Mouse (Mus musculus) MEL (cell line): ENCODE results near the gene Cacna1s. TPM values are rescaled to one million over a fixed set of nuclear protein-coding genes. Genes with fewer than 3 reads are reported as not detected.

Experiments used
- DNase-seq: peaks from one replicate; pipeline ENCODE4 v3.0.0; 2011; ENCODE audit warnings: low read depth, low spot score
- H3K27ac ChIP-seq: 2 replicates; pipeline ENCODE4 v1.5.1; 2012; ENCODE audit warnings: low read depth, mild to moderate bottlenecking, control low read depth, low read length, moderate library complexity; ENCODE audit not compliant: control insufficient read depth
- H3K27me3 ChIP-seq, 2 experiments: fragments of 150-350 bp in 1 of 2; sonication (generic) in 1 of 2; 2 replicates each; pipeline ENCODE4 v1.6.1; 2012; ENCODE audit warnings: low read length in 2 of 2, mild to moderate bottlenecking in 2 of 2, improper control_type of control experiment in 1 of 2, moderate library complexity in 1 of 2; ENCODE audit not compliant: insufficient read depth in 2 of 2, control insufficient read depth in 1 of 2
- H3K36me3 ChIP-seq, 2 experiments: 2 replicates each; pipeline ENCODE4 v1.6.1; 2012 to 2014; ENCODE audit warnings: low read length in 2 of 2, improper control_type of control experiment in 1 of 2, inconsistent platforms in 1 of 2, mild to moderate bottlenecking in 1 of 2; ENCODE audit not compliant: insufficient read depth in 2 of 2, control insufficient read depth in 1 of 2
- H3K4me1 ChIP-seq, 2 experiments: fragments of 150-350 bp in 1 of 2; sonication (generic) in 1 of 2; 2 replicates each; pipeline ENCODE4 v1.6.1; 2012; ENCODE audit warnings: low read length in 2 of 2, improper control_type of control experiment in 1 of 2, mild to moderate bottlenecking in 1 of 2; ENCODE audit not compliant: insufficient read depth in 2 of 2, control insufficient read depth in 1 of 2
- H3K4me3 ChIP-seq, 2 experiments: fragments of 150-350 bp in 1 of 2; sonication (generic) in 1 of 2; 2 replicates each; pipeline ENCODE4 v1.5.1; 2012; ENCODE audit warnings: low read depth in 2 of 2, low read length in 2 of 2, mild to moderate bottlenecking in 2 of 2, moderate library complexity in 2 of 2, control low read depth in 1 of 2, improper control_type of control experiment in 1 of 2; ENCODE audit not compliant: control insufficient read depth in 1 of 2, insufficient read depth in 1 of 2
- H3K79me2 ChIP-seq: 2 replicates; pipeline ENCODE4 v1.6.1; 2012; ENCODE audit warnings: mild to moderate bottlenecking, low read length, moderate library complexity; ENCODE audit not compliant: control insufficient read depth, poor library complexity, insufficient read depth
- H3K9ac ChIP-seq: 2 replicates; pipeline ENCODE4 v1.6.1; 2012; ENCODE audit warnings: low read depth, mild to moderate bottlenecking, control low read depth, low read length, moderate library complexity; ENCODE audit not compliant: control insufficient read depth, poor library complexity, severe bottlenecking
- H3K9me3 ChIP-seq: fragments of 150-350 bp; sonication (generic); replicated peaks from 2 replicates; pipeline ENCODE4 v1.6.1; 2012; ENCODE audit warnings: mild to moderate bottlenecking, low read length, improper control_type of control experiment, moderate library complexity; ENCODE audit not compliant: insufficient read depth
- CHD1 ChIP-seq: IDR thresholded peaks from 2 replicates; pipeline ENCODE4 v1.6.1; 2012; ENCODE audit warnings: low read depth, mild to moderate bottlenecking, inconsistent platforms, low read length, improper control_type of control experiment
- CHD2 ChIP-seq: IDR thresholded peaks from 2 replicates; pipeline ENCODE4 v1.6.1; 2011; ENCODE audit warnings: low read length, improper control_type of control experiment
- ETS1 ChIP-seq: IDR thresholded peaks from 2 replicates; pipeline ENCODE4 v1.6.1; 2012; ENCODE audit warnings: low read depth, mild to moderate bottlenecking, inconsistent platforms, low read length, improper control_type of control experiment, moderate library complexity
- GATA1 ChIP-seq: IDR thresholded peaks from 2 replicates; pipeline ENCODE4 v1.6.1; 2011; ENCODE audit warnings: low read depth, low read length, improper control_type of control experiment
- JUND ChIP-seq: IDR thresholded peaks from 2 replicates; pipeline ENCODE4 v1.6.1; 2011; ENCODE audit warnings: low read depth, mild to moderate bottlenecking, improper control_type of control experiment, low read length
- MAX ChIP-seq: IDR thresholded peaks from 2 replicates; pipeline ENCODE4 v1.6.1; 2011; ENCODE audit warnings: low read length, improper control_type of control experiment
- MAZ ChIP-seq: IDR thresholded peaks from 2 replicates; pipeline ENCODE4 v1.6.1; 2012; ENCODE audit warnings: low read depth, mild to moderate bottlenecking, inconsistent platforms, low read length, improper control_type of control experiment
- MEF2A ChIP-seq: IDR thresholded peaks from 2 replicates; pipeline ENCODE4 v1.6.1; 2014; ENCODE audit warnings: low read depth, mild to moderate bottlenecking, inconsistent platforms, low read length, improper control_type of control experiment; ENCODE audit not compliant: poor library complexity, insufficient replicate concordance, severe bottlenecking; ENCODE audit errors: extremely low read depth
- MYB ChIP-seq: IDR thresholded peaks from 2 replicates; pipeline ENCODE4 v1.6.1; 2011; ENCODE audit warnings: mild to moderate bottlenecking, low read depth, low read length, improper control_type of control experiment
- MYC ChIP-seq: IDR thresholded peaks from 2 replicates; pipeline ENCODE4 v1.6.1; 2011; ENCODE audit warnings: low read depth, mild to moderate bottlenecking, low read length, improper control_type of control experiment, moderate library complexity
- NRF1 ChIP-seq: IDR thresholded peaks from 2 replicates; pipeline ENCODE4 v1.6.1; 2014; ENCODE audit warnings: low read depth, mild to moderate bottlenecking, inconsistent platforms, low read length, improper control_type of control experiment, moderate library complexity; ENCODE audit not compliant: poor library complexity, insufficient read depth, severe bottlenecking
- POLR2A ChIP-seq, 2 experiments: IDR thresholded peaks; 2 replicates each; pipeline ENCODE4 v1.6.1; 2011 to 2012; ENCODE audit warnings: low read length in 2 of 2, mild to moderate bottlenecking in 2 of 2, control low read depth in 1 of 2, improper control_type of control experiment in 1 of 2, low read depth in 1 of 2, moderate library complexity in 1 of 2; ENCODE audit not compliant: control insufficient read depth in 1 of 2, insufficient read depth in 1 of 2, poor library complexity in 1 of 2
- POLR2AphosphoS2 ChIP-seq: IDR thresholded peaks from 2 replicates; pipeline ENCODE4 v1.6.1; 2011; ENCODE audit warnings: low read length, improper control_type of control experiment
- POLR2AphosphoS5 ChIP-seq: IDR thresholded peaks from 2 replicates; pipeline ENCODE4 v1.6.1; 2012; ENCODE audit warnings: low read depth, borderline replicate concordance, mild to moderate bottlenecking, inconsistent platforms, low read length, moderate library complexity, mixed read lengths
- RCOR1 ChIP-seq: IDR thresholded peaks from 2 replicates; pipeline ENCODE4 v1.6.1; 2012; ENCODE audit warnings: low read depth, mild to moderate bottlenecking, inconsistent platforms, low read length, improper control_type of control experiment
- SIN3A ChIP-seq: IDR thresholded peaks from 2 replicates; pipeline ENCODE4 v1.6.1; 2012; ENCODE audit warnings: low read length, improper control_type of control experiment, inconsistent platforms
- UBTF ChIP-seq: IDR thresholded peaks from 2 replicates; pipeline ENCODE4 v1.6.1; 2012; ENCODE audit warnings: low read depth, mild to moderate bottlenecking, inconsistent platforms, low read length, improper control_type of control experiment, moderate library complexity, borderline replicate concordance; ENCODE audit not compliant: insufficient read depth
- USF1 ChIP-seq: IDR thresholded peaks from 2 replicates; pipeline ENCODE4 v1.6.1; 2014; ENCODE audit warnings: low read depth, mild to moderate bottlenecking, inconsistent platforms, low read length, improper control_type of control experiment, moderate library complexity
- ZKSCAN1 ChIP-seq: IDR thresholded peaks from 2 replicates; pipeline ENCODE4 v1.6.1; 2012; ENCODE audit warnings: low read depth, mild to moderate bottlenecking, inconsistent platforms, low read length, improper control_type of control experiment, moderate library complexity
- ZNF384 ChIP-seq: IDR thresholded peaks from 2 replicates; pipeline ENCODE4 v1.6.1; 2012; ENCODE audit warnings: low read depth, mild to moderate bottlenecking, inconsistent platforms, low read length, improper control_type of control experiment
- polyA plus RNA-seq, 2 experiments: library from polyadenylated mRNA; stranded (reverse) in 1 of 2; unstranded in 1 of 2; fragments of >175 nt in 1 of 2; fragments of >200 nt in 1 of 2; gene quantifications; 2 replicates each; pipeline versions ENCODE4 v1.2.1 to v1.2.4; 2012; ENCODE audit warnings: low replicate concordance in 2 of 2, low read depth in 1 of 2; ENCODE audit not compliant: insufficient read length in 2 of 2, insufficient read depth in 1 of 2, missing spikeins in 1 of 2
- total RNA-seq: library from RNA; depleted of rRNA; stranded (reverse); fragments of 300-350 nt; gene quantifications from 2 replicates; pipeline ENCODE4 v1.2.3, GENCODE M21; 2012

Cacna1s gene
- total and polyA plus RNA-seq, 3 experiments, result not detected

GRCm38 (mm10) chr1:136141176-136141950, 88.8 kb downstream of the Cacna1s start:
- H3K9ac ChIP-seq, result no peak overlapping the region
- no peak for TF ChIP-seq CHD2
- TF ChIP-seq CHD1, result no peak
- TF ChIP-seq ETS1, result no peak
- TF ChIP-seq NRF1, result no peak
- no peak for TF ChIP-seq SIN3A
- no peak for TF ChIP-seq POLR2A (IDR thresholded peaks at IDR 0.05; ENCODE audit: control insufficient read depth in 1 of 2, insufficient read depth in 1 of 2, low read depth in 1 of 2, low read length in 2 of 2, poor library complexity in 1 of 2)
- TF ChIP-seq UBTF, result no peak
- TF ChIP-seq RCOR1, result no peak
- TF ChIP-seq ZNF384, result no peak
- TF ChIP-seq POLR2AphosphoS5, result no peak
- TF ChIP-seq MAZ, result no peak
- no peak for TF ChIP-seq POLR2AphosphoS2
- TF ChIP-seq MYB, result no peak
- TF ChIP-seq USF1, result no peak
- TF ChIP-seq JUND, result no peak
- no peak for TF ChIP-seq MEF2A
- TF ChIP-seq MAX, result no peak
- TF ChIP-seq ZKSCAN1, result no peak
- no peaks in the 10 kb centered on the region for H3K9me3 ChIP-seq
- peaks cover 0 to 13% of the 10 kb centered on the region in 2 experiments; a peak in 3 of 4 replicates for H3K36me3 ChIP-seq
- H3K4me1 ChIP-seq, result peaks cover 4 to 19% of the 10 kb centered on the region in 2 experiments
- no peak overlapping the region for H3K27ac ChIP-seq
- DNase-seq, result no peak
- no peaks in the 10 kb centered on the region; the same call in 1 of the 2 replicates for H3K79me2 ChIP-seq
- H3K4me3 ChIP-seq, result no peak overlapping the region
- H3K27me3 ChIP-seq, result no peaks in the 10 kb centered on the region

GRCm38 (mm10) chr1:136142336-136142735, 89.8 kb downstream of the Cacna1s start:
- Histone ChIP-seq H3K9ac (no peak overlapping the region), H3K79me2 (no peaks in the 10 kb centered on the region; the same call in 1 of the 2 replicates), H3K4me3 (no peak overlapping the region), H3K9me3 (no peaks in the 10 kb centered on the region), H3K36me3 (peaks cover 0 to 7% of the 10 kb centered on the region in 2 experiments; a peak in 3 of 4 replicates), H3K27ac (no peak overlapping the region), H3K4me1 (peaks cover 4 to 12% of the 10 kb centered on the region in 2 experiments; a peak in 3 of 4 replicates), H3K27me3 (no peaks in the 10 kb centered on the region)
- TF ChIP-seq MYC (no peak), MYB (no peak), GATA1 (no peak), ZNF384 (no peak), MEF2A (no peak)
- no peak for DNase-seq
